Mouse (Mus musculus) thymus, adult 2 months (tissue): ENCODE measurements at regions not wholly inside any gene's neighbourhood (a gene's known extent, or its start where the extent isn't known, plus 50 kb on each side); places are given as distances from the start of the nearest gene placed in this dataset.

Experiments
- CTCF ChIP-seq: fragments of 200-500 bp; IDR thresholded peaks from 2 replicates; pipeline ENCODE4 v1.5.1; 2012; ENCODE audit warnings: mild to moderate bottlenecking, control low read depth, low read length, moderate library complexity, borderline replicate concordance; ENCODE audit not compliant: control insufficient read depth, poor library complexity, insufficient read depth; ENCODE audit errors: extremely low read depth
- POLR2A ChIP-seq: fragments of 200-500 bp; IDR thresholded peaks from 2 replicates; pipeline ENCODE4 v1.6.1; 2012; ENCODE audit warnings: mild to moderate bottlenecking, low read length, control low read depth, moderate library complexity; ENCODE audit not compliant: control insufficient read depth, poor library complexity, insufficient read depth; ENCODE audit errors: extremely low read depth

DNA sequence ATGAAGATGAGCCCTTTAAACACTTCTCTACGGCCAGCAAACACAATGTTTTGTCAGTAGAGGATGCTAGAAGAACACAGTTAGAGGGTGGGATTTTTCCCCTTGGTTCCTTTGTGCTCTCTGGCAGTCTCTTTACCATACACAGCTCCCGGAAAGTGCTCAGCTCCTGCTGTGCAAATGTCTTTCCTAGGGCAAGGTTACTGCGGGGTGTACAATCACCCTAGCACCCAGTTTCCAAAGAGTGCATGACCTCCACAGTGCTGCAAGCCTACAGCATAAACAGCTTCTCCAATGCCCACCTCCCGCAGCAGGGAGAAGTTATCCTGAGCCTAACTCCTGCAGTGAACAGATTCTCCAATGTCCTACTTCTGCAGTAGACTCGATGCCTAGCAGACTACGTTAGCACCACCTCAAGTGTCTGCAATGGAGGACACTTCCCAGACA lies 366.4 kb downstream of the Pbx1 start:
- no peak for TF ChIP-seq CTCF
- TF ChIP-seq POLR2A, result no peak
